Mouse (Mus musculus) gastrocnemius, postnatal 25 days (tissue): Measurements from ENCODE around the gene Klhdc1. TPM values are rescaled to one million over a fixed set of nuclear protein-coding genes. Genes with fewer than 3 reads are reported as not detected.
A peak's percentile ranks its signal among the peaks of the same experiment; 100 is the strongest.

ENCODE experiments used
- DNase-seq: peaks from one replicate; pipeline ENCODE4 v3.0.0; 2022
- long read RNA-seq, 2 experiments: library from polyadenylated mRNA; stranded (forward); transcript quantifications; one replicate each; pipeline ENCODE4 v2.0.0; 2021
- total RNA-seq, 2 experiments: library from RNA; stranded (reverse); gene quantifications; 1 replicate in 1 of 2; 2 replicates in 1 of 2; pipeline ENCODE4 v1.2.3; 2021

The Klhdc1 gene
- 10 to 100 TPM; 15.2 to 18.1 TPM for total RNA-seq
- long read RNA-seq, experiment 1, transcript Klhdc1-202 (2 exons, 228 nt) = major isoform, 22 of 48 reads
- long read RNA-seq, experiment 1, transcript Klhdc1-201 (13 exons, 2,620 nt) = minor isoform, 14 of 48 reads
- long read RNA-seq, experiment 1, partial matches to known transcripts = 2 of 48 reads
- long read RNA-seq, experiment 1, other reads (novel, unspliced or antisense) = 10 of 48 reads
- long read RNA-seq, experiment 2, transcript Klhdc1-201 (13 exons, 2,620 nt) = major isoform, 27 of 56 reads
- long read RNA-seq, experiment 2, transcript Klhdc1-202 (2 exons, 228 nt) = minor isoform, 17 of 56 reads
- long read RNA-seq, experiment 2, partial matches to known transcripts = 4 of 56 reads
- long read RNA-seq, experiment 2, other reads (novel, unspliced or antisense) = 8 of 56 reads

DNA sequence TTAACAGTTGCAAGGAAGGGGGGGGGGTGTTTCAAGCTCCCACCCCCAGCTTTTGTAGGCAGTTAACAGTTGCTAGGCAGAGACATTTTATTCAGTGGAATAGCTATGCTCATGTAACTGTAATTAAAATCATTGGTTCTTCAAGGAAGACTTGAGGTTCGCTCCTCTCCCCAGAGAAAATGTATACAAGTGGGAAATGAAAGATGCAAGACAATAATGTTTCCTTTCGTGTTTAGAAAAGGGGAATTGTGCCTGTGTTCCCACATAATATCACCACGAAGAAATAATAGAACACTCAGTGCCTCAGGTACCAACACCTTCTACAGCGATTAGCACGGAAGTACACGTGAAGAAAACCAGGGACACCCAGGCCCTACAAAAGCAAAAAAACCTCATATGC is at the start of gene Klhdc1:
Gene Klhdc1 (plus strand): TSS at position 301 of the 400 bp plus-strand sequence.
- no peak for DNase-seq

DNA sequence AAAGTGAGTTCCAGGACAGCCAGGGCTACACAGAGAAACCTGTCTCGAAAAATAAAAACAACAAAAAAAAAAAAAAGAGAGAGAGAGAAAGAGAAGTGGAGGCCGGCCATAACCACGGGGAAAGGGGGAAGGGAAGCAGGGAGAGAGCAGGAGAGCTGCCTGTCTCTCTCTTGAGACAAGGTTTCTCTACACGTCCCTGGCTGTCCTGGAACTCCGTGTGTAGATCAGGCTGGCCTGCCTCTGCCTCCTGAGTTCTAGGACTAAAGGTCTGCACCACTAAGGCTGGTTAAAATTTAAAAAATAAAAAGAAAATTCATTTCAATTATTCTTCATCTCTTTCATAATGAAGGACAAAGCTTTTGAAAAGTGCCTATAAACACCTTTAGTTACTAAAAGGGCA is 49.6 kb upstream of the Klhdc1 start:
- DNase-seq = no peak

DNA sequence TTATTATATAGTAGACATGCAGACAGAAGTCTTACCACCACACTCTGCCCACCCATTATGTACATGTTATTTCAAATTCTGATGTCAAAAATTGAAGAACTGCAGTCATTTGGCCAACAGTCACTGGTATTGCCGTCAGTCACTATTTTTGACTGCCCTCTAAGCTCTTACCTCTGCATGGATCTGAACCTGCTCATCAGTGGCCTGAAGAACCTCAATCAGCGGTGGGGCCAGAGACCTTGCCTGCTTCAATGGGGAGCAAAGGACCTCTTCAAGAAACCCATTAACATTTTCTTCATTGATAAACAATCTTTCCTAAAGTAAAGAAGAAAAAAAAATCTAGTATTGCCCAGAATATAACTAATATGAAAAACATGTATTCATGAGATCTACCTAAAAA is 48.3 kb upstream of the Klhdc1 start:
- no peak for DNase-seq

DNA sequence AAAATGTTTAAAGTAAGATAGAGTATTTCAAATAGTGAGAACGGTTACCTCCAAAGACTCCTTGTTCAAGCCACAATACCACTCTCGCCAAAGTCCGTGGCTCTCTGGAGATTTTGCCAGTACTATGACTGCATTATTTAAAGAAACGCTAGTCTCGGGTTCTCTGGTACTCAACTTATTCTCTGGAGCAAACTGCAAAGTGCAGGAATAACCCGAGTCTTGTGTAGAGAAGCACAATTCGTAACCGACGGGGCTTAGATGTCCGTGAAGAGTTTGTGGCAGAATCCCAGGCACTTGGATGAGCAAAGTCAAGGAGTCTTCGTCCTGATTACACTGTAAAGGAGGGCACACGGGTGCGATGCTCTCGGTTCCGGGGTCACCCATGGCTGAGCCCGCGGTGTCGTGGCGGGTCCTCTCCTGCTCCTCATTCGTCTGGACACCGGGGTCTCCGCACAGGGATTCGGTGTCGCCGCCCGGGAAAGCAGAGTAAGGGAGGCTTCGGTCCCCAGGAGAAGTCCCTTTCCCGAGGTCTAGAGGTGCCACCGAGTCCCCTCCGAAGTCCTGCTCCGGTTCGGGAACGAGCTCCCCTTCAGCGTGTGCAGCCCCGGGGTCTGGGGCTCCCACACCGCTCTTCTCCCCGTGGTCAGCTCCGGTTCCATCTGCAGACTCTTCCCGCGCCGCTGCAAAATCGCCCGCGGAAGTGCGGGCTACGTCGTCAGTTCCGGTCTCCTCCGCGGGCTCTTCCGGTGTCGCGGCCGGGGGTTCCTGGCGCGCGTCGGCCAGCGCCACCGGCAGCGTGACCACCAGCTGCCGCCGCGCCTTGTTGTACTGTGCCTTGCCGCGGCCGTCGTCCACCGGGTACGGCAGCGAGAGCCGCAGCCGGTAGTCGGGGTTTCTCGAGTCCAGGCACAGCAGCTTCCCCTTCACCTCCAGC is 44.3 kb upstream of the Klhdc1 start, which contains the start of gene Gm49383:
Gene Gm49383 (minus strand): TSS at position 661 of the 934 bp plus-strand sequence.
- peak; percentile 50 for DNase-seq

DNA sequence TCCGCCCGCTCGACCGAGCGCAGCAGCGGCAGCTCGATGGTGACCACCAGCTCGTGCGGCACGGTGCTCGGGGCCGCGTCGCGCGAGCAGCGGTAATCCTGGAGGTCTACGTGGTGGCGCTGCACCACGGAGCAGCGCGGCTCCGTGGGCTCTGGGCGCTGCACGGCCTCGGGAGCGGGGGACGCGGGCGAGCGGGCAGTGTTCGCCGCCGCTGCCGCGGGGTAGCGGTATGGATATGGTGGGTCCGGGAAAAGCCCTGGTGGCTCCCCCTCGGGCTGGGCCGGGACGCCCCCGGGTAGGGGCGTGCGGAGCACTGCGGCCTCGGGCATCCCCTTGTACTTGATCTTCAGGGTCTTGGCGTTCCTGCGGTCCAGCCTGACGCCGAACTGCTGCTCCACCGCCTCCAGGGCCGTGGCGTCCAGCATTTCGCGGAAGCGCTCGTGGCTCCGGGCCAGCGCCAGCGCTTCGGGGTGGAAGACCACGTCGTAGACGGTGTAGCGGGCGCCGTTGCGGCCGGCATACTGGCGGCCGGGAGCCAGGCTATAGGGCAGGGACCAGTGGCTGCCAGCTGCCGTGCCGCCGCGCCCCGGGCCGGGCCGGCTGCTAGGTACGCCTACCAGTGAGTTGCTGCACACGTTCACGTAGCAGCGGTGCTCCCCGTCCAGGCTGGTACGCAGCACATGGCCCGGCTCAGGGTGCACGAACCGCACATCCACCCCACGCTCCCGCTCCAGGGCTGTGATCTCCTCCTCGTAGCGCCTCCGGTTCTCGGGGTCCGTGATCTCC is 43.4 kb upstream of the Klhdc1 start:
- peak; percentile 36 for DNase-seq

DNA sequence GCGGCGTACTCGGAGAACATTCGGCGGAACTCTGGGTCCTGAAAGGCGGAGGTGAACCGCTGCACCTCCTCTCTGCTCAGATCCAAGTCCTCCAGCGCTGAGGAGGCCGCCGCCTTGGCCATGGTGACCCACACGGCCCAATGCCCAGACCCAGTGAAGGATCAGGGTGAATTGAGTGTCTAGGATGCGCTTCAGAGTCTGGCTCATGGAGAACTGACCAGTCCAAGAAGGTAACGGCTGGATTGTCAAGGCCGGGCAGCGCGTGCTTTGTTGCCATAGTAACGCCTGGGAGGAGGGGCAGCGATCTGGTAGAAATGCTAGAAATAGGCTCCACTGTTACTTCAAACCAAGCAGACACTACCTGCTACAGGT is 42.8 kb upstream of the Klhdc1 start, which contains the start of gene Dnaaf2:
Gene Dnaaf2 (minus strand): TSS at position 266 of the 372 bp plus-strand sequence.
- no peak for DNase-seq

DNA sequence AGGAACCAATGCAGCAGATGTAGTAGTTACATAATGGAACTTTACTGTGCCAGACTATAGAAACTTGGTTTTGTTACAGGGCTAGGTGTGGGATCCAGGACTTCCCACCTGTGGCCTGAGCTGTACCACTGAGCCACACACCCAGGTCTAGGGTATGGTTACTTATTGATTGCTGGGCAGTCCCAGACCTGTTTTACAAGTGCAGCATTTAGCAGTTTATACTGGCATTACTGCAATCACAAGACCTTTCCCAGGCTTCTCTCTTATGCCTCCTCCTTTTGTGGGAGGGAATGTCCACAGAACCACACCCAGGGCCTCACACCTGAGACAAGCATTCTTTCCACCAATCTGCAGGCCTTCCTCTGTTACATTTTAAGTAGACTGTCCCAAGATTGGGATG is 42.0 kb upstream of the Klhdc1 start:
- no peak for DNase-seq

DNA sequence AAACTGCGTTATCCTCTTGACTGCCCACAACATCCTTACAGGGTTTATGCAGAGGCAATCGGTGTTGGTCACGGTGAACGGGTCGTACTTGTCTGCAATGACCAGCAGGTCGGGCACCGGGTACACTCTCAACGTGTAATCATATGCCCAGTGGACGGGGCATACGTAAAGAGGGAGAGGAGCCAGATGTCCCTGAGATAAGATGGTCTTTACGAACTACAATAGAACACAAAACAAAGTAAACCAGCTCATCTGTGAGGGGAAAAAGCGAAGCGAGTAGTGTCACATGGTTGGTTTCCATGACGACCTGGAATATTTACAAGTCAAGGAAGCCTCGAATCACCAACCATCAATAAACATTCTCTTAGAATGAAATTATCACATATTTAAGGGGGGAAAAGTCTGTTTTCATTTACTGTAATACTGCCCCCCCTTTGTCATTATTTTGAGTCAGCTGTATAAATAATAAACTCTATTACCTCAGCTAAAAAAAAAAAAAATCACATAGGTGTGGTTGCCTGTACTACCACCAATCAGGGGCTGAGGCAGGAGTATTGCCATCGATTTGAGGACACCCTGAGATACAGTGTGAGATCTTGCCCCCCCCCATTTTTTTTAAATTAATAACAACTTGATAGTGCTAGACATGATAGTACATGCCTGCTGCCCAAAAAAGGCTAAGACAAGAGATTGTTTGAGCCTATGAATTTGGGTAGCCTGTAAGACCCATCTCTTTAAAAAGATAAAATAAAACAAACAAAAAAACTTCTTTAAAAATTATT is 36.7 kb upstream of the Klhdc1 start, which contains the start of gene Gm49384:
Gene Gm49384 (minus strand): TSS at position 216 of the 782 bp plus-strand sequence.
- no peak for DNase-seq

DNA sequence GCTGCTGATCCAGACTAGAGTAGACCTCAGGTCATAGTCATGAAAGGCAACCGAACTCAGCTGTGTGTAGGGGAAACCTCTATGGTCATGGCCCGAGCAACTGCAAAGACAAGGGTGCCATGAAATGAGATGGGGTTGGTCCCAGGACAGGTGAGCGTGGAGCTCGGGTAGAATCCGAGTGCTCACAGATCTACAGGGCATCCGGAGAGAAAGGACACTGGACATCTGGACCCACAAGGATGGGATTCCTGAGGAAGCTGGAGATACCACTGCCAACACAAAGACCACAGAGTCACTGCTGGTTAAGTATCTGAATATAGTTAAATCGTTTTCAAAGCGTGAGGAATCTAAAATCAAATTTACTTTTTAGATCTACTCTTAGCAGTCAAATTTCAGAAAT is 33.6 kb upstream of the Klhdc1 start:
- DNase-seq = no peak

DNA sequence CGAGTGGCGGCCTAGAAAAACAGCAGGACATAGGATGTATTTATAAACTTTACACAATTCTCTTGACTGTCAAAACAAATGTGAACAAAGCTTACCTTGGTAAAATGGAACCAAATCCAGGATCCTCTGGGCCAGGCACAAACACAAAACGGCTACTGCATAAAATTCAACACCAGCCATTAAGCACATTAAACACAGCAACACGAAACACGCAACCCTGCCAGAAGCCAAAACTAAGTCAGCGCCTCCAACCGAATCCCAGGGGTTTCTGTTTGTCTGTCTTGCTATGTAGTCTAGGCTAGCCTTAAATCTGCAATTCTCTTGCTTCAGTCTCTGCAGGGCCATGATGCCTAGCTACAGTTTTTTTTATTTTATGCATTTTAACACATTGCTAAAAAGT is 33.0 kb upstream of the Klhdc1 start:
- DNase-seq = no peak

DNA sequence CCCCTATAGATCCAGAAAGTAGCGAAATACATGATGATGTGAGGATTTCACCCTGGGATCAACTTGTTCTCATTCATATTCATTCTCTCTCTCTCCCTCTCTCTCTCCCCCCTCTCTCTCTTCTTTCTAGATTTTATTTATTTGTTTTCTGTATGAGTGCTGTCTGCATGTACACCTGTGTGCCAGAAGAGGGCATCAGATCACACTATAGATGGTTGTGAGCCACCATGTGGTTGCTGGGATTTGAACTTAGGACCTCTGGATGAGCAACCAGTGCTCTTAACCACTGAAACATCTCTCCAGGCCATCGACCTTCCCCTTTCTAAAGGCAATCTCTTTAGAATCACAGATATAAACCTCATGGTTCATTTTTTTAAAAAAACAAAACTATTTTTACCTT is 32.5 kb upstream of the Klhdc1 start:
- DNase-seq = no peak

DNA sequence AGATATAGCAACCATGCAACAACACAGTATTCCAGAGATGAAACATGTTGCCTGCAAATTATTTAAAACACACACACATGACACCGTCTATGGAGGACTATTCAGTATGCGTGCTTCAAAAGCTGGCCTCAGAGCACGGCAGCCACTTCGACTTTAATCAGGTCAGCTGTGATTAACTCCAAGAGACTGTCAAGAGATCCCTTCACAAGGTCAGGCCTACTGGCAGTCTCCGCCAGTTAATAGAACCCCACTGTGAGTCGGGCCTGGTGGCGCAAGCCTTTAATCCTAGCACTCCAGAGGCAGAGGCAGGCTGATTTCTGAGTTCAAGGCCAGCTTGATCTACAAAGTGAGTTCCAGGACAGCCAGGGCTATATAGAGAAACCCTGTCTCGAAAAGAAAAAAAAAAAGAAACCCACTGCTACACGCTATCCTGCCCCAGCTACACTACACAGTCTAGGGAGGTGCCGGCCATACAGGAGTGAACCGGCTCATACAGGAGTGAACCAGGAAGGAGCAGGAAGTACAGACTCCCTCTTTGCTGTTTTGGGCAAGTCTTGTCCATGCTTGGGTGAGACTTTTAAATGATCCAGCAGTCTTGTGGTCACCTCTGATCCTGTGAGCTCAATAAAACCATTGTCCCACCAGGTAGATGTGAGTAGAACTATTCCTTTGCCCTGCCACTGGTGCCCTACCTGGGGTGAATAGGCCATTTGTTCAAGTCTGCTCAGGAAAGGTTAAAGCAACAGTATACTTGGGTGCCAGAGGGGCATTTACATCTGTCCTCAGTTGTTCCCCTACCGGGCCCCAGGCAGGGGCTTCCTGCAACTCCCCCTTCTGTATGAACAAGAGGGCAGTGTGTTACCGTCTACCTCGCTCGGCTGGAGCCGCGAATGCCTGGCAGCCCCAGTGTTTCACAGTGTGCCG is 30.7 kb upstream of the Klhdc1 start:
- DNase-seq = no peak

DNA sequence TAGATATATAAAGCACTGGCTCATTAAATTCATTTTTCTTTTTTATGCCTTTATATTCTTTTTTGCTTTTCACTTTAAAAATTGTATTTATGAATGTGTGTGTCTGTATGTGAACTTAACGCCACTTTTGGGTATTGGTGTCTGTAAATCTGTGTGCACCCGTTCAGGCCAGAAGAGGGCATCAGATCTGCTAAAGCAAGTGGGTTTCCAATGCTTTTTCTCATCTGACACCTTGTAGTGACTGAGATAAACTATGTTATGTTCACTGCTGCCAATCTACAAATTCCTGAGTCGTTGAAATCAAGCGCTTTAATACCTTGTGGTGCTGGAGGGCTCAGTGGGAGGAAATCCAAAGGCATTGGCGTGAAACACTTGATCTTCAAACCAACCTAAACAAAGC is 29.9 kb upstream of the Klhdc1 start:
- DNase-seq = no peak

DNA sequence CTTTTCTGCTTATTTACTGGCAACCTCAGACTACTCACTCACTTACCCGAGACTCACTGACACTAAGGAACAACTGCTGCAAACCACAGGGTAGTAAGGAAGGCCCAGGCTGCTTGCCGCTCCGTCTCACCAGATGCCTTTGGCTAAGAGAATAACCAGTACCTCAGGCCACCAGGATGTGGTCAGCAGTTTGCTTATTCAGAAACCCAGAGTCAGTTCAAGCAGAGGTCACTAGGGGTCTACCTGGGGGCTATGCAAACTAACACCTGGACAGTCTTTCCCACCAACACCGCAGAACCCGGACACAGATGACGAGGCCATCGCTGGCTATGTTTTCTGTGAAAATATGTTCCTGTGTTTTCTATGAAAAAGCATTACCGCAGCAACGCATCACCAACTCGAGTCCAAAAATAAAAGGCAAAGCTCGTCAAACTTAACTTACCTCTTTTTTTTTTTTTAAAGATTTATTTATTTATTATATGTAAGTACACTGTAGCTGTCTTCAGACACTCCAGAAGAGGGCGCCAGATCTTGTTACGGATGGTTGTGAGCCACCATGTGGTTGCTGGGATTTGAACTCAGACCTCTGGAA is 27.7 kb upstream of the Klhdc1 start:
- no peak for DNase-seq

DNA sequence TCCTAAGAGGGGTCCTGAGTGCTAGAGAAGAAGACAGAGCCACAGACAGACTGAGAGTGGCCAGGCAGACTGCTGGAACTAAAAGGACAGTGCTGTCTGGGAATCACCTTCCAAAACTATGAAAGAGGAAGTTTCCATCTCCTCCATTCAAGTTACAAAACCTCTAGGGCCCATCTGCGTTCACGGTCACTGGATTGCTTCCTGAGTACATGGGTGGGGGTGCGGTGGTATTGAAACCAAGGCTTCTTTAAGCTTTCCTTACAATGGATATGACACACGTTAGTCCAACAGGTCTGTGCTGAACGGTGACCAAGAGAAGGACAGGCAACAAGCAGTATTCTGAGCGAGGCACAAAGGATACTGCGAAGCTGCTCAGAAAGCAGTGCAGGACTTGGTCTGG is 26.6 kb upstream of the Klhdc1 start:
- DNase-seq = no peak

DNA sequence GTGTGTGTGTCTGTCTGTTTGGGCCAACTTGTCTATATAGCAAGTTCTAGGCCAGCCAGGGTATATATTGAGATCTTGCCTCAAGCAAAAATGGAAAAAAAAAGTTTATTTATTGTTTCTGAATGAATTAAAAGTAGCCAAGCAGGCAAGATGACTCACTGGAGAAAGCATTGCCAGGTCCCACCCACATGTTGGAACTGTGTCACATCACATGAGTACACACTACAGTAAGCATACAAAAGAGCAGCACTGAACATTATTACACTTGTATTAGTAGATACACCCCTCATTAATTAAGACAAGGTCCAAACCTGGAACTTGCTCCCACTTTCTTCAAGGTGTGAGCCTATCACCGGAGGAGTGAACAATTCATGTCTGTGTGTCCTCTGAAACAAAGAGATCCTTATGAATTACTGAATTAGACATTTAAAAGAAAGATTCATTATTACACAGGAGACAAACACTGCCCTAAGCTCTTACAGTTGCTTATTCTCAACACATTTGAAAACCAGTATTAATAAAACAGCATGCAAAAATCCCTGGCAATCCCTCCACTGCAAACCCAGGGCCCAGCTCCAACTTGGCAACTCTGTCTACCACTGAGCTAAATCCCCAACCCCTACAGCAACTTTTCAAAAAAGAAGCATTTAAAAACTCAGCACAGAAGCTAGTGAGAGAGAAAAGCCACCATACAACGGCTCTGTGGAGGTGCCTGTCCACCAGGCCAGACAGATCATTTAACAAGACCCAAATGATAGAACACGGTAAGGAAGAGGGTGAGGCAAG is 25.8 kb upstream of the Klhdc1 start:
- DNase-seq = peak; percentile 54

DNA sequence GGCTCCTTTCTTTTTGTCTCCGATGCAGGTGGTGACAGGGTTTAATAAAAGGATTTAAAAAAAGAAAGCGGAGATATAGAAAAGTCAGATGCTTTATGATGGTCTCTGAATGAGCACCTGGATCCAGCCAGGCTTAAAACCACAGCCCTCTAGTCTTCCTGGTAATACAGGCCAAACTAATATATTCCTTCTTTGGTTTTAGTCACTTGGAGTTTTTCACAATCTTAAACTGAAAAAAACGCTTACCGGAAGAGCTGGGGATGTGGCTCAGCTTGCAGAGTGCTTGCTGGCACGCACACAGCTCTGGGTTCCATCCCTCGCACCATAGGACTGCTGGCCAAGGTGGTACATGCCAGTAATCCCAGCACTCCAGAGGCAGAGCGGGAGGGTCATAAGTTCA is 24.4 kb upstream of the Klhdc1 start:
- no peak for DNase-seq

DNA sequence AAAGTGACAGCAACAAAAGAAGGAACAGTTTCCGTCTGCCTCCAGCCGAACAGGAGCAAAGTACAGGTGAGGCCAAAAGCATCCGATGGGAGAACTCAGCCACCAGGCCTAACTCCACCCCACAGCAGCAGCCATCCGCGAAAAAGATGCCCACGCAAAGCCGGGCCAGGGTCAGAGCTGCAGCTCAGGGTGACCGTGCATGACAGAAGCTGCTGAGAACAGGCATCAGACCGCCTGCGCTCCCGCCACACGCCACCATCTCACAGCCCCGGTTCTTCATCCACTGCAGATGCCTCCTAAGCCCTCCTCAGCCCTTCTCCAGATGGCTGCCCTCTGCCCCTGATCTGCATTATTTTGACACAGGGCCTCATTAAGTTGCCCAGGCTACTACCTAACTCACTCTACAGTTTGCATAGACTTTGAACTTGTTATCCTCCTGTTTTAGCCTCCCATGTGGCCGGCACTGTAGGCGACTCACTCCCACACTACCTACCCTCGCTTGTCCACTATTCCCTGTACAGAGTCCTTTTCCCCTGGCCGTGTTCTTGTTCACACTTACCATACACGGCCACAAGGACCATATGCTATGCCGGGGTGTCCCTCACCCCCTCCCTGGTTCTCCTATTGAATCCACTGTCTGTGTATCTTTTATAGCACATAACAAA is 20.2 kb upstream of the Klhdc1 start:
- DNase-seq = no peak
